Mouse (Mus musculus): ENCODE data around the gene Cdk15.

GRCm38 (mm10) chr1:59307310-59307709 is 50.6 kb downstream of the Cdk15 start:
- TF ChIP-seq E2F4 (IDR thresholded peaks at IDR 0.05; ENCODE audit: insufficient read depth) (no peak), MAX (IDR thresholded peaks at IDR 0.05; ENCODE audit: low read depth) (no peak), CEBPB (IDR thresholded peaks at IDR 0.05; ENCODE audit: insufficient read depth, poor library complexity, severe bottlenecking) (no peak), USF1 (IDR thresholded peaks at IDR 0.05; ENCODE audit: low read depth) (no peak), POLR2AphosphoS2 (IDR thresholded peaks at IDR 0.05; ENCODE audit: insufficient read length, low read depth) (no peak), POLR2A (IDR thresholded peaks at IDR 0.05; ENCODE audit: insufficient read length, low read depth) (no peak), SRF (IDR thresholded peaks at IDR 0.05; ENCODE audit: control insufficient read depth, insufficient read length, low read depth) (no peak), TCF12 (IDR thresholded peaks at IDR 0.05; ENCODE audit: insufficient read depth, poor library complexity, severe bottlenecking) (no peak)
